ENCODE assay signal across 8 mouse cellular contexts in the genomic region with DNA sequence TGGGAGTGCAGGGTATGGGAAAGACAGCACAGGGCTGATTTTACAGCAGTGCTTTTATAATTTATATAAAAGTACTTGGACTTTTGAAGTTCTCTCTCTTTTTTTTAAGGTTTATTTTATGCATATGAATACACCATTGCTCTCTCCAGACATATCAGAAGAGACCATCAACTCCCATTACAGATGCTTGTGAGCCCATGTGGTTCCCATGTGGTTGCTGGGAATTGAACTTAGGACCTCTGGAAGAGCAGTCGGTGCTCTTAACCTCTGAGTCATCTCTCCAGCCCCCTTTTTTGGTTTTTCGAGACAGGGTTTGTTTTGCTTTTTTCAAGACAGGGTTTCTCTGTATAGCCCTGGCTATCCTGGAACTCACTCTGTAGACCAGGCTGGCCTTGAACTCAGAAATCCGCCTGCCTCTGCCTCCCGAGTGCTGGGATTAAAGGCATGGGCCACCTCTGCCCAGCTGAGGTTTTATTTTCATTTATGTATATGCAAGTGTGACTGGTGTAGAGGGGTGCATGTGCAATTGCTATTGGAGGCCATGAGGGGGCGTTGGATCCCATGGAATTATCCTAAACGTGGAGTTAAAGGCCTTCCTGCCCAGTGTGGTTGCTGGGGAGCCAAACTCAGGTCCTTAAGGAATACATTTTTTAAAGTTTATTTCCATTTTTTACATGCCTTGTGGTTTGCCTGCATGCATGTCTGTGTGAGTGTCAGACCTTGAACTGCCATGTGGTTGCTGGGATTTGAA. TPM values are rescaled to one million over a fixed set of nuclear protein-coding genes. Genes with fewer than 3 reads are reported as not detected.
DNase-seq lines count a peak whose midpoint lies in the region; ATAC-seq lines count a peak whose summit lies in the region.

No protein-coding gene starts in this region.

- no peaks in the 10 kb centered on the region for H3K27me3 ChIP-seq in megakaryocyte, embryonic 14.5 days (replicated peaks)
- no peaks in the 10 kb centered on the region for H3K27me3 ChIP-seq in embryonic facial prominence, embryonic 14.5 days (replicated peaks; ENCODE audit: control insufficient read depth, insufficient read depth, low read length)
- H3K27me3 ChIP-seq in stomach, embryonic 15.5 days (replicated peaks), result no peaks in the 10 kb centered on the region

- no peak for DNase-seq in embryonic facial prominence, embryonic 14.5 days (ENCODE audit: low spot score)
- peak; percentile 32 for DNase-seq in liver
- DNase-seq in gastrocnemius, adult 8-10 months (ENCODE audit: low spot score in 2 of 2), result no peak
- no peak for DNase-seq in urinary bladder, adult 2 months (ENCODE audit: low spot score)

- peaks cover 68% of the 10 kb centered on the region for H3K36me3 ChIP-seq in megakaryocyte, embryonic 14.5 days (replicated peaks; ENCODE audit: low read length)
- H3K36me3 ChIP-seq in embryonic facial prominence, embryonic 14.5 days (ENCODE audit: control insufficient read depth, insufficient read depth, low read length), result peaks cover 44% of the 10 kb centered on the region
- H3K36me3 ChIP-seq in stomach, embryonic 15.5 days, result peaks cover 29% of the 10 kb centered on the region

- WGBS in embryonic facial prominence, embryonic 14.5 days, result 74% methylated on average over 6 of the region's 6 CpGs
- WGBS in stomach, embryonic 15.5 days, result 59% methylated on average over 6 of the region's 6 CpGs

- no peaks in the 10 kb centered on the region for H3K9me3 ChIP-seq in megakaryocyte, embryonic 14.5 days
- no peaks in the 10 kb centered on the region for H3K9me3 ChIP-seq in embryonic facial prominence, embryonic 14.5 days (ENCODE audit: control insufficient read depth, low read length)
- H3K9me3 ChIP-seq in stomach, embryonic 15.5 days, result no peaks in the 10 kb centered on the region

- H3K4me3 ChIP-seq in megakaryocyte, embryonic 14.5 days (replicated peaks), result peak overlapping the region; percentile 94
- H3K4me3 ChIP-seq in embryonic facial prominence, embryonic 14.5 days (ENCODE audit: low read depth, low read length), result peak overlapping the region; percentile 71
- H3K4me3 ChIP-seq in stomach, embryonic 15.5 days (replicated peaks), result peak overlapping the region; percentile 80

- H3K9ac ChIP-seq in embryonic facial prominence, embryonic 14.5 days (ENCODE audit: low read depth, low read length), result peak overlapping the region; percentile 94
- H3K9ac ChIP-seq in stomach, embryonic 15.5 days, result peak overlapping the region; percentile 96; the same call in 1 of the 2 replicates

- peak overlapping the region; percentile 76; the same call in 1 of the 2 replicates for H3K27ac ChIP-seq in embryonic facial prominence, embryonic 14.5 days (replicated peaks; ENCODE audit: low read depth, low read length)
- H3K27ac ChIP-seq in stomach, embryonic 15.5 days, result 0 out of 2 replicates have a peak overlapping the region, but pooled peaks have one; percentile 83

- ATAC-seq in megakaryocyte, adult 5-6 weeks (ENCODE audit: poor library complexity, severe bottlenecking), result no peak
- ATAC-seq in embryonic facial prominence, embryonic 14.5 days (ENCODE audit: low read depth), result no peak
- no peak for ATAC-seq in stomach, embryonic 15.5 days (ENCODE audit: insufficient read depth, low FRiP score, low read depth)
- ATAC-seq in frontal cortex, adult (ENCODE audit: low TSS enrichment), result no peak

- H3K4me2 ChIP-seq in embryonic facial prominence, embryonic 14.5 days (ENCODE audit: low read depth, low read length), result peak overlapping the region; percentile 72
- H3K4me2 ChIP-seq in stomach, embryonic 15.5 days, result peak overlapping the region; percentile 89

- H3K4me1 ChIP-seq in megakaryocyte, embryonic 14.5 days, result peaks cover 47% of the 10 kb centered on the region
- H3K4me1 ChIP-seq in embryonic facial prominence, embryonic 14.5 days (ENCODE audit: control insufficient read depth, insufficient read depth, low read length), result no peaks in the 10 kb centered on the region; the same call in 1 of the 2 replicates
- H3K4me1 ChIP-seq in stomach, embryonic 15.5 days, result peaks cover 15% of the 10 kb centered on the region

RNA-seq across cellular contexts. Expression of a gene that starts 1.1 kb away (rescaled TPM):
- polyA plus RNA-seq in megakaryocyte, embryonic 14.5 days (2012; ENCODE audit: insufficient read depth, low replicate concordance), result 11.0 TPM in 1 of 2 replicates, not detected in the other
- 5.8 and 6.2 TPM in 2 replicates for total RNA-seq in megakaryocyte, adult 5-6 weeks (2015)
- 5.9 and 36.8 TPM in 2 replicates for total RNA-seq in megakaryocyte, adult 5-6 weeks (2017)
- polyA plus RNA-seq in embryonic facial prominence, embryonic 14.5 days (2014; fragmentation: Nextera tagmentation; extraction: Ambion mirVana), result 27.7 and 27.9 TPM in 2 replicates
- 30.5 and 32.2 TPM in 2 replicates for polyA plus RNA-seq in stomach, embryonic 15.5 days (2015; fragmentation: Nextera tagmentation; extraction: Ambion mirVana)
- 1 to 10 TPM; 4.5 to 6.0 (median 5.1) TPM for total RNA-seq in gastrocnemius, adult 8-10 months (2022)
- 21.5 and 31.0 TPM in 2 replicates for polyA plus RNA-seq in urinary bladder, adult 2 months (2012; rRNA removed)

RNA-seq across cellular contexts. Expression of a gene that starts 1.2 kb away (rescaled TPM):
- polyA plus RNA-seq in megakaryocyte, embryonic 14.5 days (2012; ENCODE audit: insufficient read depth, low replicate concordance), result 7.9 and 17.7 TPM in 2 replicates
- 6.2 and 7.7 TPM in 2 replicates for total RNA-seq in megakaryocyte, adult 5-6 weeks (2015)
- total RNA-seq in megakaryocyte, adult 5-6 weeks (2017), result 4.2 and 6.8 TPM in 2 replicates
- 12.8 and 15.3 TPM in 2 replicates for polyA plus RNA-seq in embryonic facial prominence, embryonic 14.5 days (2014; fragmentation: Nextera tagmentation; extraction: Ambion mirVana)
- polyA plus RNA-seq in stomach, embryonic 15.5 days (2015; fragmentation: Nextera tagmentation; extraction: Ambion mirVana), result 15.7 and 16.1 TPM in 2 replicates
- 10 to 100 TPM; 20.4 to 26.4 (median 22.2) TPM for total RNA-seq in gastrocnemius, adult 8-10 months (2022)
- polyA plus RNA-seq in urinary bladder, adult 2 months (2012; rRNA removed), result 19.8 and 26.8 TPM in 2 replicates

RNA-seq across cellular contexts. Expression of a gene that starts 5.7 kb away (rescaled TPM):
- not detected in 2 replicates for polyA plus RNA-seq in megakaryocyte, embryonic 14.5 days (2012; ENCODE audit: insufficient read depth, low replicate concordance)
- 1.1 TPM in 1 of 2 replicates, not detected in the other for total RNA-seq in megakaryocyte, adult 5-6 weeks (2015)
- total RNA-seq in megakaryocyte, adult 5-6 weeks (2017), result not detected in 2 replicates
- not detected in 2 replicates for polyA plus RNA-seq in embryonic facial prominence, embryonic 14.5 days (2014; fragmentation: Nextera tagmentation; extraction: Ambion mirVana)
- polyA plus RNA-seq in stomach, embryonic 15.5 days (2015; fragmentation: Nextera tagmentation; extraction: Ambion mirVana), result 0.26 TPM in 1 of 2 replicates, not detected in the other
- total RNA-seq in gastrocnemius, adult 8-10 months (2022), result 1 to 10 TPM in 2 of 4 experiments, under 1 TPM in 2; 0.70 to 1.0 (median 0.94) TPM
- 0.34 and 0.63 TPM in 2 replicates for polyA plus RNA-seq in urinary bladder, adult 2 months (2012; rRNA removed)

RNA-seq across cellular contexts. Expression of a gene that starts 8.4 kb away (rescaled TPM):
- polyA plus RNA-seq in megakaryocyte, embryonic 14.5 days (2012; ENCODE audit: insufficient read depth, low replicate concordance), result 12.1 and 61.1 TPM in 2 replicates
- 14.1 and 15.1 TPM in 2 replicates for total RNA-seq in megakaryocyte, adult 5-6 weeks (2015)
- 9.1 and 10.8 TPM in 2 replicates for total RNA-seq in megakaryocyte, adult 5-6 weeks (2017)
- 43.2 and 46.4 TPM in 2 replicates for polyA plus RNA-seq in embryonic facial prominence, embryonic 14.5 days (2014; fragmentation: Nextera tagmentation; extraction: Ambion mirVana)
- polyA plus RNA-seq in stomach, embryonic 15.5 days (2015; fragmentation: Nextera tagmentation; extraction: Ambion mirVana), result 40.0 and 42.7 TPM in 2 replicates
- total RNA-seq in gastrocnemius, adult 8-10 months (2022), result 1 to 10 TPM; 4.7 to 7.5 (median 6.2) TPM
- 23.9 and 24.0 TPM in 2 replicates for polyA plus RNA-seq in urinary bladder, adult 2 months (2012; rRNA removed)

RNA-seq across cellular contexts. Expression of a gene that starts 16.6 kb away (rescaled TPM):
- polyA plus RNA-seq in megakaryocyte, embryonic 14.5 days (2012; ENCODE audit: insufficient read depth, low replicate concordance), result not detected in 2 replicates
- total RNA-seq in megakaryocyte, adult 5-6 weeks (2015), result 0.16 TPM in 1 of 2 replicates, not detected in the other
- not detected in 2 replicates for total RNA-seq in megakaryocyte, adult 5-6 weeks (2017)
- 0.63 TPM in 1 of 2 replicates, not detected in the other for polyA plus RNA-seq in embryonic facial prominence, embryonic 14.5 days (2014; fragmentation: Nextera tagmentation; extraction: Ambion mirVana)
- polyA plus RNA-seq in stomach, embryonic 15.5 days (2015; fragmentation: Nextera tagmentation; extraction: Ambion mirVana), result not detected in 2 replicates
- total RNA-seq in gastrocnemius, adult 8-10 months (2022), result 1 to 10 TPM in 1 of 4 experiments, not detected in 3; 1.2 TPM
- not detected in 2 replicates for polyA plus RNA-seq in urinary bladder, adult 2 months (2012; rRNA removed)
